Mouse (Mus musculus) small intestine, adult 2 months (tissue): ENCODE results near the gene Slc25a38.

Source experiments
- CTCF ChIP-seq: fragments of 200-500 bp; IDR thresholded peaks from 2 replicates; pipeline ENCODE4 v1.5.1; 2012; ENCODE audit warnings: low read depth, mild to moderate bottlenecking, control low read depth, inconsistent platforms, low read length, moderate library complexity, mixed read lengths; ENCODE audit not compliant: insufficient replicate concordance, insufficient read length; ENCODE audit errors: extremely low read depth
- POLR2A ChIP-seq: fragments of 200-500 bp; IDR thresholded peaks from 2 replicates; pipeline ENCODE4 v1.6.1; 2012; ENCODE audit warnings: low read depth, mild to moderate bottlenecking, control low read depth, inconsistent platforms, low read length, moderate library complexity

DNA sequence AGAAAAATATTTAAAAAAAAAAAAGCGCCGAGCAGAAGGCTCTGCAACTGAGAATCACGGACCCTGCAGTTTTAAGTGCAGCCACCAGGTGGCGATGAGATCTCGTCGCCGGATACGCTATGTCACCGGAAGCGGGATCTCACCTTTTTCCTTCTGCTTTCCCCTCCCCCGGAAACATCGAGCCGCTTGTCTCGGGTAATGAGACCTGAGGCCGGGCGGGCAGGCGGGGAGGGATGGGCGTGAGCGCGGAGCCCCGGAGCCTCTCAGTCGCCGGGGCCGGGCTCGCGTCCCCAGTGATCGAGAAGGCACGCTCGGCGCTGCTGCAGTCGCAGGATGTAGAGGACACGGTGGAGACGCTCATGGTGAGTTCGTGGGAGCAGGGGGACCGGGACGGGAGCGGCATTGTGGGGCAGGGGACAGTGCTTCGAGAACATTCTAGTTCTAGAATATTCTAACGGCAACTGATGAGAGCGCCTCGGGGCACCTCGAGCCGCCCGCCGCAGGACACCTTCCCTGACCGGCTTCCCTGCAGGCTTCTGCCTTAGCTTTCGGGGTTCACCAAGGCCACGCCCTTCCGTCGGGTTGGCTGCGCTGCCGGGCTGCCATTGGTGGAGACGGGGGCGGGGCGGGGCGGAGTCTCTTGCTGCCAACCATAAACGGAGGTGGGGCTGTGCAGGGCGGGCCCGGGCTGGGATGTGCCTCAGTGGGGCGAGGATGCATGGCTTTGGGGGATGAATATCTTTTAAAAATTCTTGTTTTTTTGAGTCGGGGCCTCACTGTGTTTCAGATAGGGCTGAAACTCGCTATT lies at the start of gene Slc25a38:
- TF ChIP-seq CTCF (peak; percentile 90), POLR2A (peak; percentile 86)
